Mouse (Mus musculus): Measurements from ENCODE around the gene Nfkb1.
A peak's percentile ranks its signal among the peaks of the same experiment; 100 is the strongest.

Gene Nfkb1

DNA sequence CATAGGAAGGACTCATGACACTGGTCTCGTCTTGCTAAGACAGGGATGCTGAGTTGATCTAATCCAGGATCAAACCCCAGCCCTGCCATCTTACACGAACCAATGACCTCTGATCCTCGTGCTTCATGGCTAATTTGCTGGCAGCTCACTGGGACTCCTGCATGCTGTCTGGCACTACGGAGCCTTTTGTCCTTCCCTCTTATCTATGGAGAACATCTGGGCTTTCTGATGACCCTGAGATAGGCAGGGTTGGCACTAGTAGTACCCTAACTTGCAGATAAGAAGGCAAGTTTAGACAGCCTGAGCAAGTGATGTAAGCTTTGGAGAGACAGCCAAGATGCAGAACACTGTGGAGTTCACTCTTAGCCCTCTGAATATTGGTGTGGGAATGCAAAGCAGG, 59.5 kb downstream of the Nfkb1 start:
- DNase-seq (ENCODE audit: low spot score in 2 of 2): peak; percentile 24 to 45

DNA sequence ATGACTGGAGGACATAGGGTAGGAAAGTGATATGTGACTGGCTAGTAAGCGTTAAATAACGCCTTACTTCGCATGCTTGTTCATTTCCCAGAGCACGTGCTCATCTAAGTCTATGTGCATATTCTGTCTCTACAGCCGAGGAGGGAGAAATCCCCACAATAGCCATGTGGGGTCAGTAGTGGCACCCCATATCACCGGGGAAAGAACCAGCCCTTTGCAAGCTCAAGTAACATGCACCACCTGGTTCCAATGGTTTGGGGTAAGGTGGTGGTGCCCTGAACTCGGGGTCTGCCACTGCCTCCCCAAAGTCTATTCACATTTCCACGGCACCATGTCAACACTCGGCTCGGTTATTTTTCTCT, 60.3 kb downstream of the Nfkb1 start:
- DNase-seq (ENCODE audit: low spot score in 2 of 2): no peak

DNA sequence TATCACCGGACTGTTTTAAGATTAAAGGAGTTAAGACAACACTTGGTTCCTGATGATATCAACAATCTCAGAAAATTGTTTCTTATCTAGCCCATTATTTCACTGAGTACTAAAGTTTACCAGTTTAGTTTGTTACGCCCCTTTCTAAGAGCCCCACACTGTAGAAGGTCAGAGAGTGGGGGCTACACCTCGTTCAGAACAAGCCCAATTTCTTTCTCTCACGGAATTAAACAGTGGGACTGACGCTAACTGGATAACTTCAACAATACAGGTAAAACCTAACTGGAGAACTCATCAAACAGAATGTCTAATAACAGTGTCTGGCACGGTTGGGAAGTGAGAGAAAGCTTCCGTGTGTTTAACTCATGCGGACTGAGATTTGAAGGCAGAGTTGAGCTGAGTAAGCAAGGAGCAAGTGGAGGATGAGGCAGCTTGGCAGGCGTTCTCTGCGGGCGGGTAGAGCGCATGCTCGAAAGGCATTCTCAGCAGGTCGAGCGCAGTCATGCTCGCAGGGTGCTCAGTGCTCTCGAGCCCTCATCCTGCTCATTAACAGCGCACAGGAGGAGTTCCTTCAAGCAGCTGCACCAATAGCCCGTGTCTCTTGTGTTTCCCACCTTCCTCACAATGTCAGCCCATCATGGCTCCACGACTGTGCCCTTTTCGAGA, 60.8 kb downstream of the Nfkb1 start:
- no peak for DNase-seq (ENCODE audit: low spot score in 2 of 2)

DNA sequence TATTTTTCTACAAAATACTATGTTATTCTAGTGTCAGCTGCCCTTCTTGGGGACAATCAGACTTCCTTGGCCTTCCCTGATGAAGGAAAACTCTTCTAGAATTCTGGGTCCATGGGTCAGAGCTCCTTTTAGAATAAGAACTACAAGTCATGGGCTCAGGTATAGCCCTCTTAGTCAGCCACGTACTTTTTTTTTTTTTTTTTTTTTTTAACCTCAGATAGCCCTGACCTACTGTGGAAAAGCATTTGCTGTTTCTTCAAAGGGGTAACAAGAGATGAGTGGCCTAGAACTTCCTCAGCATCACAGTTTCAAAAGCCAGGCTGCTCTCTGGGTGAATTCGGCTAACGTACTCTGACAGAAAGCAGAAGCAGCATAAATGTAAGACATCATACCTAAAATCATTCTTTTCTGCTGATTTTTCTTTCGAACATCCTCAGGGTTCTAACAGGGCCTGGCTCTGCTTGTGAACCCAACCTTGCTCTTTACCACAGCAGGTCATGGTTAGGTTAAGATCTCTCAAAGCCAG, 61.5 kb downstream of the Nfkb1 start:
- no peak for DNase-seq (ENCODE audit: low spot score in 2 of 2)

DNA sequence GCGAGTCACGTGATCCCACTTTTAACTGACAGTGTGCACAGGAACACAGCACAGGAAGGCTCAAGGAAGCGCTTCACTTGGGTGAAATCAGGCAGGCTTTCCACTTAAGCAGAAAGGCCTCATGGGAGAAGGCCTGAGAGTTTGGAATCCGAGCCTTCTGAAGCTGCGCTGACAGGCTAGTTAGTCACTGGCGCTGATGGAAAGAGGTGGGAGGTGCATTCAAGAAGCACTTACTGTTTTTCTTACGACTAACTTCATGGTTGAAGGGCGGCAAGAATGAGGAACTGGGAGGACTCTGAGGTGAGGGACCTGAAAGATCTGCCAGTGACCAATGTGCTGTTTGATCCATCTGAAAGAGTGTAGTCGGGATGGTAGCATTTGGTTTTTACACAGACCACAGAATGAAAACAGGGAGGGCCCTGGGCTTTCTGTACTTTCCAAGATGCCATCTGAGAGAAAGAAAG, 62.6 kb downstream of the Nfkb1 start:
- DNase-seq (ENCODE audit: low spot score in 2 of 2): no peak

DNA sequence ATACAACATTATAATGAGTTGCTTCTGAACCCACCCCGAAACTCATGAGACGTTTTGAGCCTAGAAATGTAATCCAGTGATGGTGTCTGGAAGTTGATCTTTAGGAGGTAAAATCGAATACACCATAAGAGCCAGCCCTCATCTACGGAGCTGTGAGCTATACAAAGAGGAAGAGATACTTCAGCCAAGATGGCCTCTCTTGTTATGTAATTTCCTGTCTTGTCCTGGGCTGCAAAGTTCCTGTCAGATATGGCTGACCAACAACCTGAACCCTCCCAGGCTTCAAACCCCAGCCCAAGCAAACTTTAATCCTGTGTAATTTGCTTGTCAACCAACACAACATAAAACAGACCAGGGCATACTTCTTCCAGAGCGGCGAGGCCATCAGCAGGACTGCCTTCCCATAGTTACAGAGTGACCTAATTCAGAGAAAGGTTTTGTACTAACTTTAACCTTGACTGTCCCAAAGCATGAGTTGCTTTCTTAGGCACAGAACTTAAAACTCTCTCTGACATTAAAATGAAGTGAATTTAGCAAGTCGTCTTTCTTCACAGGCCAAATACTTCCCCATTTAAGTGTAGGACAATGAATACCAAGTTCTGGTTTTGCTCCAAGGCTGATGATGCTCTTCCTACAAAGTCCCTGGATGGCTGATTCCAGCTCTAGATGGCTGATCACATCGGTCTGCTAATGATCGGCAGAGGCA, 63.2 kb downstream of the Nfkb1 start:
- DNase-seq (ENCODE audit: low spot score in 2 of 2): no peak

DNA sequence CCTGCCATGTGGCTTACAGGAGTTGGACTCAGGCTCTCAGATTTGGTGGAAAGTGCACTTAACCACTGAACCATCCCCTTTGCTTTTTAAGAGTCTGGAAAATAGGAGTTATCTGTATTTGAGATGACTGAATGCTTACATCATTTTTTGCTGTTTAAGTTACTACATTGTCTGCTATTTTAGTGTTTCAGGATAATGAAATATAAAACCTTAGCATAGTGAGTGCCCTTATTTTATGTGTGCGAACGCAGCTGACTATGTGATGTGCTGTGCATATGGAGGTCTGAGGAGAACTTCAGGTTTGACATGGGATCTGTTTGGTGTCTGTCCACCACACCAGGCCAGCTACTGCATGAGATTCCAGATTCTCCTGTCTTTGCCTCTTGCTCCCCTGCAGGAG, 66.1 kb downstream of the Nfkb1 start:
- DNase-seq (ENCODE audit: low spot score in 2 of 2): no peak

DNA sequence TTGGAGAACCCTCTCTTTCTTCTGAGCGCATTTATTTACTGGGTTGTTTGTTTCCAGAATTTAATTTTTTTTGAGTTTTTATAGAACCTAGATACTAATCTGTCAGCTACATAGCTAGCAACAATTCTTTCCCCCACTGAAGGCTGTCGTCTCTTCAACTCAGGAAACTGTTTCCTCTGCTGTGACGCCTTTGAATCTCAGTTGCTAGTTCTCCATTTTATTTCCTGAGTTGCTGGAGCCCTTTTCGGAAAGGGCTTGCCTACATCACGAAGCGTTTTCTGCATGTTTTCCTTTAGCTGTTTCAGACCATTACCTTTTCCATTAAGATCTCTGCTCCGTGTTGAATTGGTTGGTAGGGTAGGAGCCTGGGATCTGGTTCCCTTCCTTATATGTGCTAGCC, 74.6 kb downstream of the Nfkb1 start:
- DNase-seq (ENCODE audit: low spot score in 2 of 2): no peak

DNA sequence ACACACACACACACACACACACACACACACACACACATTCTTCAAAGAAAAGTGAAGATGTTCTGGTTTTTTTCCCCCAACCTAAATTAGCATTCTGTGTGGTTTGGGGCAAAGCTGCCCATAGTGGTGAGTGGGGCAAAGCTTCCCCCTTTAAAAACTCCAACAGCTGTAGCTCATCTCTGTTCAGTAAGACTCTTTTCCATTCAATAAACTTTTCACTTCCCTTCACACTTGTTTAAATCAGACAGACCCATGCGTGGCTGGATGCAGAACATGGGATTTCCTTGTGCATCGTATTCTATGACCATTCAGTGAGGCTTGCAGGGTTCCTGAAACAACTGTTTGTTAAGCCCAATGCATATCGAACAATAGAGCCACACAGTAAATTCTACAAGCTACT, 77.0 kb downstream of the Nfkb1 start:
- no peak for DNase-seq (ENCODE audit: low spot score in 2 of 2)

DNA sequence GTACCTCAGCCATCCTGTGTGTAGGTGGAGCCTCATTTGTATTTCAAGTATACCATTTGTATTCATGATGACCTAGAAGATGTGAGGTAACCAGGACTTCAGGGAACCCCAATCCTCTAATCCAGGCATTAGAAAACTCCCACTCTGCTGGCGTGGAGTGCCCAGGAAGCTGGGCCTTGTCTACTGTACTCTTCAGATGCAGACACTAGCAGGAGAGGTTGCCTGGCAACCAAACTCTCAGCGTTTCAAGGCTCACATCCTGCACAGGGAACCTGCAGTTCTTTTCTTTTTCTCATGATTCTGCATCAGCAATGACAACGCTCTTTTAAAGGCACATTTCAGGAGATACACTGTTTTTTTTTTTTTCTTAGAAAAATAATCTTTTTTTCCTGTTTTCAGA, 81.1 kb downstream of the Nfkb1 start:
- DNase-seq (ENCODE audit: low spot score in 2 of 2): no peak

DNA sequence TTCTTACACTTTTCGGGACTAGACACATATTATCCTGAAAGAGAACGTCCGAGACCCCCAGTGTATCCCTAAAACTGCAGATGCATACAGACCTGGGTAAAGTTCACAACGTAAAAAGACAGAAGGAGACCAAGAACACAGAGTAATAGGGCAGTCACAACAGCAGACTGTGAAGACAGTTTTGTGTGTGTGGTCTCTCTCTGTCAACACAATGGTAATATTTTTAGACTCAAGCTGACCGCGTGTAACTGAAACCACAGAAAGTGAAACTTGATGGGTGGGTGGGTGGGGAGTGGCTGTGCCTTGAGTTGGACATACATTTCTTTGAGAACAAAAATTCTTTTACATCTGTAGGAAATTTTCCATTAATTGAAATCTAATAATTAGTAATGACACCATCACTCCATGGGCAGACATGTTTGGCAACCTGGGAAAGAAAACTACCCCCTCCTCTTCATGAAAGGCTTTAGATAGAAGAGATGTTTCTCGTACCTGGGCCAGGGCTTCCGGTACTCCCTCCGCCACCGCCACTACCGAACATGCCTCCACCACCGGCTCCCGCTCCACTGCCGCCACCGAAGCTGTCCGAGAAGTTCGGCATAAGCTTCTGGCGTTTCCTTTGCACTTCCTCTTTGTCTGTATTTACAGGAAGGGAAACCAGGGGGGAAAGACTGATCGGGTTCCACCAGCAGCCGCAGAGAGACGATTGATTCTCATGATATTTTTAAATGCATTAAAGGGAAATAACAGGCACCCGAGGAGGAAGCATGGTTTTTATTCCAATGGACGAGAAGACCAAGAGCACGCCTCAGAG, 83.5 kb downstream of the Nfkb1 start:
- DNase-seq (ENCODE audit: low spot score in 2 of 2): no peak

DNA sequence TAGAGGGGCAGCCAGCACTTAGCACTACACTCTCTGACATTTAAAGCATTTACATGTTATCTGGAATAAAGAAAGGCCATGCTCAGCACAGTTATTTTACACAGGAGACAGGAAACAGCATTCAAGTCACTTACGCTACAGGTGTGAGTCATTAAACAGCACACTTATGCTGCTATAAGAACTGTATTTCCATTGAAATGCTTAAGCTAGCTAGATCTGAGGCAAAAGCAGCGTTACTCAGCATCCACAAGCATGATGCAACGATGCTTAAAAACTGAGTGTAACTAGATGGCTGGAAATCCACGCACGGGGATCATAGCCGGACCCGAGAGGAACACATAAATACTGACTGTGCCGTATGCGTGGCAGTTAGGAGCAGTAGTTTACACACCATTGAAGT, 84.3 kb downstream of the Nfkb1 start:
- no peak for DNase-seq (ENCODE audit: low spot score in 2 of 2)

DNA sequence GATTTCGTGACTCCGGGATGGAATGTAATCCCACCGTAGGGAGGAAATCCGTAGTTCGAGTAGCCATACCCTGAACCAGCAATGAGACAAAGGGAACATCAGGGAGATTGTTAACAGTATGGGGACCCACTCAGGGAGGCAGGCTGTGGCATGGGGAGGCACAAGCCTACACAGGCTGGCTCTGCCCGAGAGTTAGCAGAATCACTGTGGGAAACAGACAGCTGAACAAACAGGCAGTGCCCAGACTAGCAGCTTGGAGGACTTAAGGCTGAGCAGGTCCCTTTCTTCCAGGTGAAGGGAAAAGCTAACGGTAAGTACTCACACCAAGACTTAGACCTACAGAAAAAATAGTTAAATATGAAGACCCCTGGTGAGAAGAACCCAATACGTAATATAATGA, 84.8 kb downstream of the Nfkb1 start:
- no peak for DNase-seq (ENCODE audit: low spot score in 2 of 2)

DNA sequence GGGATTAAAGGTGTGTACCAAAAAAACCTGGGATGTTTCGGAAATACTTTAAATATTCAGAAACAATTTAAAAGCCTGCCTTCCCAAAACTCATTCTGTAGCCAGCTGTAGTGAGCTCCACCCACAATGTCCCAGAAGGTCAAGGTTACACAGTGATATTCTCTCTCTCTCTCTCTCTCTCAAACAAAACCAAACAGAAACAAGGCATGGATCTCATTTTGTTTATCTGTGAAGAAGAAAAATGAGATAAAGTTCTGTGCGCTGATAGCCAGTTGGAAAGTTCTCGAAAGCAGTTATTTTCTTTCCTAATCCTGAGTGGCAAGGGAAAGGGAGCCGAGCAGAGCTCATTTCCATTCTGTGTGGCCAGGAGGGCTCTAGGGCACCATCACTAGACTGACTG, 85.9 kb downstream of the Nfkb1 start:
- DNase-seq (ENCODE audit: low spot score in 2 of 2): no peak

DNA sequence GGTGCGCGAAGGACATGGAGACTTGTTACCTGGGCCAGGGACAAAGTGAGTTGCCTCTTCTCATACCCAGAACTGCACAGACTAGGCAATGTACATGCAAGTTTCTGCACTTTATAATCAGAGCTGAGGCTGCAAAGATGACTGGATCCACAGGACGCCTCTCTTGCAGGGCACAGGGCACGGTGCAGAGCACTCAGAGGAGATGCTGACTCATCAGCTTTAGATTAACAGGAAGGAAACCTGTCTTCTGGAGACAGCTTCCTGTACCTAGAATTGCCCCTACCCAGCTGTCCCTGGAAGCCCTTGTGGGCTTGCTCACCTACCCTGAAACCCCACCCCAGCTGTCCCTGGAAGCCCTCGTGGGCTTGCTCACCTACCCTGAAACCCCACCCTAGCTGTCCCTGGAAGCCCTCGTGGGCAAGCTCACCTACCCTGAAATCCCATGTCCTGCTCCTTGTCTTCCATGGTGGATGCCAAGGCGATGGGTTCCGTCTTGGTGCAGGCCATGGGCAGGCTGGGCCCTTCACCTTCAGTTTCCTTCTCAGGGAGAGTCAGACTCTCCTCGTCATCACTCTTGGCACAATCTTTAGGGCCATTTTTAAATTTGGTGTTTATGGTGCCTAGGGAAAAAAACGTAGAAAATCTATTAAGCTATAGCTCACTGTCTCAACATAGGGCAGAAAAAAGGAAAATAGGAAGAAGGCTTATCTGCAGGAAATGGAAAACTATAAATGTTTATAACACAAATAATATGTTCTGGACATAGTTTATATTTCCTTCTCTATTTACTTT, 86.5 kb downstream of the Nfkb1 start:
- no peak for DNase-seq (ENCODE audit: low spot score in 2 of 2)

DNA sequence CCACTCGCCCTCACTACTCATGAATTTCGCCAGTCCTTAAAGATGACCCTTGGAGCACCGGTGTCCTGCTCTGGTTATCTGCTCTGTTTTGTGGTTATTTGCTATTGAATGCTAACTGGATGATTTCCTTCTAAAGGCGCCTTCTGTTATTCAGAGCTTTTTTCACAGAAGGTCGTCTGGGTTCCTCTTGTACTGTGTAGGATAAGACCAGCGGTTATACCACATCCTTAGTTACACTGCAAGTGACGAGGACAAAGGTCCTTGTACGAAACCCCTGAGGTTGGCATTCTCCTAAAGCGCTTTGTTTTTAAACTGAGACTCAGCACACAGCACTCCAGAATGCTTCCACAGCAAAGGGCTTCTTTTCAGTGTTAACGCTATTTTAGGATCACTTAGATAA, 88.6 kb downstream of the Nfkb1 start:
- no peak for DNase-seq (ENCODE audit: low spot score in 2 of 2)

DNA sequence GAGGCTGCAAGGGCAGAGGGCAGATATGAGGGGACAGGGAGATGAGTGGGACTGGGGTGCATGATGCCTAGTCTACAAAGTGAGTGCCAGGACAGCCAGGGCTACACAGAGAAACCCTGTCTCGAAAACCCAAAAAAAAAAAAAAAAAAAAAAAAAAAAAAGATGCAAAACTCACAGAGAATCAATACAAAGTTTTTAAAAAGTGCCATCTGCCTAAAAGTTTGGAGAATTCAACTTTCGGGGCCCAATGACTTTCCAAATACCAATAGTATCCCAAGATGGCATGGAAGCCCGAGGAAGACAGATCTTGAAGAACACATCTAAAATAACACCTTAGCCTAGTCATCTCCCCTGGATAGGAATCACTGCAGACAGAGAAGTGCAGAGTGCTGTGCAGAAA, 93.0 kb downstream of the Nfkb1 start:
- no peak for DNase-seq (ENCODE audit: low spot score in 2 of 2)

DNA sequence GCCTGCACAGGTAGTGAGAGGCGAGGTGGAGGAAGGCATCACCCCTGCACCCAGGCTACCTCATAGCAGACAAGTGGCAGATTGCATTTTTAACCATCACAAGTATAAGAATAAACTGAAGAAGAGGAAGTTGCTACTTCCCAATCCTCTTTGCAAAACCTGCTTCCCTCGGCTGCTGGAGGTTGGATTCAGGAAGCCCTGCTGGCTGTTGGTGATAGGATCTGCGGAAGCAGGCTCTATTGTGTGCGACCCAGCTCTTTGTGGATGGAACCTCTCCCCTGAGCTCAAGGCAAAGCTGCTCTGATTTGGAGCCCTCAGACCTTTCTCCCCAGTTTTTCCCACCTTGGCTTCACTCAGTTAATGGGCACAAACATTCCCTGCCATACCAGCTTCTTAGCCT, 94.3 kb downstream of the Nfkb1 start:
- no peak for DNase-seq (ENCODE audit: low spot score in 2 of 2)

DNA sequence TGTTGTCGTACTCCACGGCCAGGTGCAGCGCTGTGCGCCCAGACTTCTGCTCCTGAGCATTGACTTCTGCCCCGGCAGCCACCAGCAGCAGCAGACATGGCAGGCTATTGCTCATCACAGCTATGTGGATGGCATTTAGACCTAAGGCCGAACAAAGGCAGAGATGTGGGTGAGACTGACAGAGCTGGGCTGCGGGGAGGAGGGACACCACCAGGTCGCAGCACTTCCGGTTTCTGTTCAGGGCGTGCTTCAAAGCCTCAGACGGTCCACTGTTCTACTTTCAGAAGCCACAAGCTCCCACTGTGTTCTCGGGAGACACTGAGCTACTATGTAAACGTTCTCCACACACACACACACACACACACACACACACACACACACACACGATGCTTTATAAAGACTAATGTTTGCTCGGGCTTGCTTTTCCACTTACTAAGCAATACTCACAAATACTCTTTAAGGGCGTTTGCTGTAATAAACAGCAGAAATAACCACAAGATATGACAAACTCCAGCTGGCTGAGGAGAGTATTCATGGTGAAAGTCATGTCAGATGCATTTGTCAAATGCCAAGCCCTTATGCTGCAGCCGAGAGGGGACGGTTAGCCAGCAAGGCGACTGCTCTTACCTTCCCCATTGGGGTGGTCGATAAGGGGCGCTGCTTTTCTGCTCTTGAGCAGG, 97.0 kb downstream of the Nfkb1 start:
- DNase-seq (ENCODE audit: low spot score in 2 of 2): peak in 1 of 2 experiments; percentile 23

DNA sequence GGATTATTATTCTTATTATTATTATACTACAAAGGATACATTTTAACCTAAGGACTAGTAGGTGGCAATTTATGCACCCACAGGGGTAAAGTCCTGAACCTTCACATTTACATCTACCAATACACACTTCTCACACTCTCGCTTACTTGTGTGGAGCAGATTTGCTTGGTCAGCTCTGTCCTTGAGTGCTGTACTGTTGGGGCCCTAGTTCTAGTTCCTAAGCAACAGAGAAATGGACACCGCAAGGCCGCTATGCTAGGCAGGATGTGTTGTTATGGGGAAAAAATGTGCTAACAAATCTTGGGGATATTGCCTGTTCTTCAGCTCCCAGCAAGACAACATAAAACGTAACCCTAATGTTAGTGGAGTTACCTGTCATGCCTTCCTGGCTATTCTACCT, 99.3 kb downstream of the Nfkb1 start:
- DNase-seq (ENCODE audit: low spot score in 2 of 2): no peak

DNA sequence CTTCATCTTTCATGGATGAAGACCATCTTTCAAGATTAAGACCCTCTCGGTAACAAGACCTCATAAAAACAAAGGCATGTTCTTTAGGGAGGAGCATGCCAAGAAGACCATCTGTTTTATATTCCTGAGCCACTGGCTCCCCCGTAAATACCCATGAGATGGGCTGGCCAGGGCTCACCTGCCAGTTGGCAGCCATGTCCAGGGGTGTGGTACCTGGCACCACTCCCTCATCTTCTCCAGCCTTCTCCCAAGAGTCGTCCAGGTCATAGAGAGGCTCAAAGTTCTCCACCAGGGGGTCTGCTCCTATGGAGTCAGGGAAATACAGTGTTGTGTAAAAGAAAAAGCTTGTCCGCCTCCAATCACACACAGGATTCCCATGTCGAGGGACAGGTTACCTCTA, 100.0 kb downstream of the Nfkb1 start:
- DNase-seq (ENCODE audit: low spot score in 2 of 2): no peak
